Mouse (Mus musculus) midbrain, embryonic 15.5 days (tissue): ENCODE measurements around the gene Gm13271. TPM values are rescaled to one million over a fixed set of nuclear protein-coding genes. Genes with fewer than 3 reads are reported as not detected.
"Not testable (repeated sequence)": the region's sequence is repeated elsewhere in the genome, so short reads cannot be mapped to it uniquely, and the experiment has no call there.

Experiments used
- ATAC-seq: fragments of 200-750 bp; cut with Nextera tagmentation; replicated peaks from 2 replicates; pipeline ENCODE4 v1.8.0; 2017; ENCODE audit warnings: moderate TSS enrichment
- H3K27ac ChIP-seq: fragments of 300-500 bp; sonication (generic); 2 replicates; pipeline ENCODE4 v1.5.1; 2015; ENCODE audit warnings: mild to moderate bottlenecking, inconsistent platforms
- H3K27me3 ChIP-seq: fragments of 300-500 bp; sonication (generic); replicated peaks from 2 replicates; pipeline ENCODE4 v1.6.1; 2015; ENCODE audit warnings: inconsistent platforms
- H3K36me3 ChIP-seq: fragments of 300-500 bp; sonication (generic); replicated peaks from 2 replicates; pipeline ENCODE4 v1.6.1; 2015; ENCODE audit warnings: inconsistent platforms
- H3K4me1 ChIP-seq: fragments of 300-500 bp; sonication (generic); 2 replicates; pipeline ENCODE4 v1.6.1; 2015; ENCODE audit warnings: inconsistent platforms
- H3K4me2 ChIP-seq: fragments of 300-500 bp; sonication (generic); 2 replicates; pipeline ENCODE4 v1.6.1; 2015; ENCODE audit warnings: inconsistent platforms, mild to moderate bottlenecking, moderate library complexity
- H3K4me3 ChIP-seq: fragments of 300-500 bp; sonication (generic); 2 replicates; pipeline ENCODE4 v1.5.1; 2015; ENCODE audit warnings: mild to moderate bottlenecking, inconsistent platforms
- H3K9ac ChIP-seq: fragments of 300-500 bp; sonication (generic); 2 replicates; pipeline ENCODE4 v1.6.1; 2015; ENCODE audit warnings: mild to moderate bottlenecking, inconsistent platforms
- H3K9me3 ChIP-seq: fragments of 300-500 bp; sonication (generic); 2 replicates; pipeline ENCODE4 v1.6.1; 2016; ENCODE audit warnings: inconsistent platforms
- WGBS: fragments of 180-500 bp; shearing (Covaris S2); methylation state at CpG from one replicate; pipeline ENCODE4 v1.1.7; 2015; ENCODE audit warnings: mixed read lengths; 5-methylcytosine and 5-hydroxymethylcytosine counted together
- polyA plus RNA-seq: library from polyadenylated mRNA; unstranded; fragments of >200 nt; fragmentation: Nextera tagmentation; extraction: Ambion mirVana; gene quantifications from 2 replicates; pipeline ENCODE4 v1.2.1, GENCODE M21; 2015

Gm13271 gene
- polyA plus RNA-seq, 1 experiment from 2014 or later: not detected

- no peaks in the 10 kb centered on the region for H3K4me1 ChIP-seq
- H3K4me3 ChIP-seq: no peak overlapping the region
- H3K27ac ChIP-seq: no peak overlapping the region
- no peak overlapping the region for H3K9ac ChIP-seq
- no peaks in the 10 kb centered on the region for H3K9me3 ChIP-seq
- WGBS: 92% methylated on average over 4 of the region's 4 CpGs
- no peaks in the 10 kb centered on the region for H3K36me3 ChIP-seq
- no peak for ATAC-seq
- H3K27me3 ChIP-seq: no peaks in the 10 kb centered on the region
- no peak overlapping the region for H3K4me2 ChIP-seq
Measured at GRCm38 (mm10) chr4:88741426-88741825, 13.2 kb upstream of the Gm13271 start.

GRCm38 (mm10) chr4:88742771-88743371 is 11.8 kb upstream of the Gm13271 start:
- 70% methylated on average over 7 of the region's 7 CpGs for WGBS
- no peak for ATAC-seq
- no peaks in the 10 kb centered on the region for H3K9me3 ChIP-seq

GRCm38 (mm10) chr4:88744207-88744606 is 10.5 kb upstream of the Gm13271 start:
- no peaks in the 10 kb centered on the region for H3K27me3 ChIP-seq
- ATAC-seq: no peak
- H3K36me3 ChIP-seq: no peaks in the 10 kb centered on the region
- H3K4me2 ChIP-seq: no peak overlapping the region
- H3K27ac ChIP-seq: no peak overlapping the region
- H3K9ac ChIP-seq: no peak overlapping the region
- H3K4me1 ChIP-seq: no peaks in the 10 kb centered on the region
- no peak overlapping the region for H3K4me3 ChIP-seq
- WGBS: 75% methylated on average over 3 of the region's 3 CpGs
- no peaks in the 10 kb centered on the region for H3K9me3 ChIP-seq

More at GRCm38 (mm10) chr4:88742771-88743371, 11.8 kb upstream of the Gm13271 start:
- Histone ChIP-seq H3K27ac (no peak overlapping the region), H3K4me2 (no peak overlapping the region), H3K27me3 (no peaks in the 10 kb centered on the region), H3K4me3 (no peak overlapping the region), H3K4me1 (no peaks in the 10 kb centered on the region), H3K36me3 (no peaks in the 10 kb centered on the region), H3K9ac (no peak overlapping the region)

GRCm38 (mm10) chr4:88749926-88750325 is 4.7 kb upstream of the Gm13271 start:
- Histone ChIP-seq H3K9ac (no peak overlapping the region), H3K36me3 (no peaks in the 10 kb centered on the region), H3K4me3 (no peak overlapping the region), H3K4me2 (no peak overlapping the region), H3K27me3 (no peaks in the 10 kb centered on the region), H3K27ac (no peak overlapping the region), H3K4me1 (no peaks in the 10 kb centered on the region), H3K9me3 (no peaks in the 10 kb centered on the region)
- no peak for ATAC-seq
- 56% methylated on average over 6 of the region's 6 CpGs for WGBS

GRCm38 (mm10) chr4:88756581-88757513 is 2.2 kb downstream of the Gm13271 start:
- Histone ChIP-seq H3K27ac (peak overlapping the region; percentile 71), H3K4me2 (peak overlapping the region; percentile 91), H3K9ac (peak overlapping the region; percentile 53), H3K4me3 (peak overlapping the region; percentile 47)
- H3K36me3 ChIP-seq, H3K9me3 ChIP-seq, ATAC-seq, H3K27me3 ChIP-seq, H3K4me1 ChIP-seq: not testable (repeated sequence)
- 9% methylated on average over 29 of the region's 31 CpGs for WGBS

- peak; percentile 100 for ATAC-seq
- peak overlapping the region; percentile 71 for H3K27ac ChIP-seq
- WGBS: 0% methylated on average over 21 of the region's 21 CpGs
- not testable (repeated sequence) for H3K36me3 ChIP-seq, H3K4me1 ChIP-seq, H3K9me3 ChIP-seq, H3K27me3 ChIP-seq
- peak overlapping the region; percentile 91 for H3K4me2 ChIP-seq
- H3K4me3 ChIP-seq: peak overlapping the region; percentile 47
- H3K9ac ChIP-seq: peak overlapping the region; percentile 53
Measured at GRCm38 (mm10) chr4:88757628-88758031, 3.0 kb downstream of the Gm13271 start.

GRCm38 (mm10) chr4:88758751-88759150 is 4.1 kb downstream of the Gm13271 start:
- H3K9ac ChIP-seq, H3K36me3 ChIP-seq, H3K4me2 ChIP-seq, ATAC-seq, H3K4me1 ChIP-seq, H3K27me3 ChIP-seq, H3K27ac ChIP-seq, H3K9me3 ChIP-seq, H3K4me3 ChIP-seq: not testable (repeated sequence)
- WGBS: 84% methylated on average over 9 of the region's 9 CpGs

- H3K27me3 ChIP-seq, H3K36me3 ChIP-seq, H3K9me3 ChIP-seq, ATAC-seq, H3K27ac ChIP-seq, H3K4me1 ChIP-seq, H3K9ac ChIP-seq: not testable (repeated sequence)
- 24% methylated on average over 10 of the region's 14 CpGs for WGBS
- H3K4me2 ChIP-seq: peak within 1 kb of the TSS; percentile 69
- H3K4me3 ChIP-seq: peak within 1 kb of the TSS; percentile 34
Measured at GRCm38 (mm10) chr4:88759610-88760268, 5.1 kb downstream of the Gm13271 start, which contains the start of gene Gm13283. Gm13283 (plus strand) TSS chr4:88760119.

- not testable (repeated sequence) for H3K27ac ChIP-seq, H3K36me3 ChIP-seq, H3K9ac ChIP-seq, H3K9me3 ChIP-seq, ATAC-seq, H3K4me1 ChIP-seq, H3K27me3 ChIP-seq
- peak overlapping the region; percentile 69 for H3K4me2 ChIP-seq
- H3K4me3 ChIP-seq: peak overlapping the region; percentile 34
- 0% methylated on average over 23 of the region's 28 CpGs for WGBS
Measured at GRCm38 (mm10) chr4:88760431-88760830, 5.8 kb downstream of the Gm13271 start.

- H3K9me3 ChIP-seq, H3K4me2 ChIP-seq, H3K36me3 ChIP-seq, H3K27ac ChIP-seq, H3K27me3 ChIP-seq, H3K4me3 ChIP-seq, ATAC-seq, H3K4me1 ChIP-seq, H3K9ac ChIP-seq: not testable (repeated sequence)
- 64% methylated on average over 6 of the region's 8 CpGs for WGBS
Measured at GRCm38 (mm10) chr4:88761776-88762175, 7.1 kb downstream of the Gm13271 start.

GRCm38 (mm10) chr4:88762341-88762740 is 7.7 kb downstream of the Gm13271 start:
- WGBS: 43% methylated on average over 9 of the region's 9 CpGs
- not testable (repeated sequence) for H3K4me1 ChIP-seq, H3K4me3 ChIP-seq, H3K36me3 ChIP-seq, H3K27ac ChIP-seq, H3K9me3 ChIP-seq, ATAC-seq, H3K4me2 ChIP-seq, H3K9ac ChIP-seq, H3K27me3 ChIP-seq

GRCm38 (mm10) chr4:88763384-88764018 is 8.8 kb downstream of the Gm13271 start:
- Histone ChIP-seq H3K4me2 (peak overlapping the region; percentile 63), H3K4me3 (peak overlapping the region; percentile 38)
- not testable (repeated sequence) for H3K9me3 ChIP-seq, H3K27me3 ChIP-seq, H3K4me1 ChIP-seq, H3K27ac ChIP-seq, H3K36me3 ChIP-seq, ATAC-seq, H3K9ac ChIP-seq
- 3% methylated on average over 33 of the region's 42 CpGs for WGBS
